In genomic region chr1:133030461-133030860, GRCm38 (mm10) we compare ENCODE assay signal across 8 mouse cellular contexts. TPM values are rescaled to one million over a fixed set of nuclear protein-coding genes. Genes with fewer than 3 reads are reported as not detected.
A peak's percentile ranks its signal among the peaks of the same experiment; 100 is the strongest.
DNase-seq lines count a peak whose midpoint lies in the region; ATAC-seq and TF ChIP-seq lines count a peak whose summit lies in the region.

Gene Mdm4, minus strand, starts transcription at chr1:133030561.

- H3K36me3 ChIP-seq in kidney, embryonic 16.5 days (ENCODE audit: insufficient read depth, low read length), result no peaks in the 10 kb centered on the region
- no peaks in the 10 kb centered on the region for H3K36me3 ChIP-seq in intestine, embryonic 15.5 days

- no peaks in the 10 kb centered on the region for H3K27me3 ChIP-seq in kidney, embryonic 16.5 days (ENCODE audit: insufficient read depth, low read length)
- H3K27me3 ChIP-seq in intestine, embryonic 15.5 days (replicated peaks), result no peaks in the 10 kb centered on the region

- no peak within 1 kb of the TSS for H3K4me2 ChIP-seq in kidney, embryonic 16.5 days (replicated peaks; ENCODE audit: low read depth, low read length)
- no peak within 1 kb of the TSS for H3K4me2 ChIP-seq in intestine, embryonic 15.5 days (replicated peaks)

- H3K9me3 ChIP-seq in kidney, embryonic 16.5 days (ENCODE audit: low read length), result no peaks in the 10 kb centered on the region
- H3K9me3 ChIP-seq in intestine, embryonic 15.5 days, result no peaks in the 10 kb centered on the region

- TF ChIP-seq CTCF in bone marrow, adult 2 months (IDR thresholded peaks at IDR 0.05; ENCODE audit: control insufficient read depth, insufficient read depth, low read length), result no peak

- H3K4me3 ChIP-seq in kidney, embryonic 16.5 days (ENCODE audit: low read length), result no peak within 1 kb of the TSS
- no peak within 1 kb of the TSS for H3K4me3 ChIP-seq in bone marrow, adult 2 months (replicated peaks; ENCODE audit: control insufficient read depth, low read depth, low read length)
- no peak within 1 kb of the TSS for H3K4me3 ChIP-seq in intestine, embryonic 15.5 days (replicated peaks)

- H3K9ac ChIP-seq in kidney, embryonic 16.5 days (replicated peaks; ENCODE audit: low read length), result no peak within 1 kb of the TSS
- H3K9ac ChIP-seq in intestine, embryonic 15.5 days, result no peak within 1 kb of the TSS

- peaks cover 7% of the 10 kb centered on the region for H3K4me1 ChIP-seq in kidney, embryonic 16.5 days (ENCODE audit: insufficient read depth, low read length)
- H3K4me1 ChIP-seq in bone marrow, adult 2 months (ENCODE audit: control insufficient read depth, insufficient read depth, low read length), result no peaks in the 10 kb centered on the region; the same call in 1 of the 2 replicates
- peaks cover 8% of the 10 kb centered on the region; the same call in 1 of the 2 replicates for H3K4me1 ChIP-seq in intestine, embryonic 15.5 days (replicated peaks)

- TF ChIP-seq POLR2A in bone marrow, adult 2 months (IDR thresholded peaks at IDR 0.05; ENCODE audit: borderline replicate concordance, control insufficient read depth, low read depth, low read length), result no peak

- no peak for ATAC-seq in kidney, embryonic 16.5 days (ENCODE audit: low FRiP score, low TSS enrichment)
- no peak for ATAC-seq in intestine, embryonic 15.5 days
- no peak for ATAC-seq in megakaryocyte-erythroid progenitor cell, adult 5-6 weeks (replicated peaks; ENCODE audit: low FRiP score, low TSS enrichment, poor library complexity, severe bottlenecking)

- WGBS in kidney, embryonic 16.5 days, result 96% methylated on average over 5 of the region's 5 CpGs
- WGBS in bone marrow, adult 2 months, result 93% methylated on average over 5 of the region's 5 CpGs
- 94% methylated on average over 5 of the region's 5 CpGs for whole genome bisulfite sequencing in intestine, embryonic 15.5 days

- H3K27ac ChIP-seq in kidney, embryonic 16.5 days (ENCODE audit: low read length), result no peak within 1 kb of the TSS
- H3K27ac ChIP-seq in bone marrow, adult 2 months (ENCODE audit: control insufficient read depth, insufficient read depth, low read depth, low read length, poor library complexity), result peak within 1 kb of the TSS; percentile 63; the same call in 1 of the 2 replicates
- H3K27ac ChIP-seq in intestine, embryonic 15.5 days, result no peak within 1 kb of the TSS

- no peak for DNase-seq in kidney, adult 8-10 months
- no peak for DNase-seq in gastrocnemius, postnatal 4 days (ENCODE audit: low spot score in 2 of 2)
- no peak for DNase-seq in urinary bladder, adult 18-20 months (ENCODE audit: low spot score in 2 of 2)
- DNase-seq in thymus, postnatal 25 days, result no peak

RNA-seq across cellular contexts. Expression of gene Mdm4, which starts in this region (rescaled TPM):
- polyA plus RNA-seq in kidney, embryonic 16.5 days (2015; fragmentation: Nextera tagmentation; extraction: Ambion mirVana), result 27.2 and 29.0 TPM in 2 replicates
- 33.1 and 66.0 TPM in 2 replicates for polyA plus RNA-seq in bone marrow, adult 2 months (2011; ENCODE audit: insufficient read depth, insufficient read length, low replicate concordance, missing spikeins)
- 10 to 100 TPM; 59.0 to 76.0 TPM for total RNA-seq in gastrocnemius, postnatal 4 days (2021)
- polyA plus RNA-seq in intestine, embryonic 15.5 days (2015; fragmentation: Nextera tagmentation; extraction: Ambion mirVana), result 27.1 and 31.9 TPM in 2 replicates
- 126 and 190 TPM in 2 replicates for total RNA-seq in megakaryocyte-erythroid progenitor cell, adult 5-6 weeks (2014; fragmentation: Nextera tagmentation)
- 110 and 145 TPM in 2 replicates for total RNA-seq in megakaryocyte-erythroid progenitor cell, adult 5-6 weeks (2017)
